Mouse (Mus musculus): ENCODE measurements around the gene Ica1l.
"Not testable (repeated sequence)": the region's sequence is repeated elsewhere in the genome, so short reads cannot be mapped to it uniquely, and the experiment has no call there.

Gene Ica1l

DNA sequence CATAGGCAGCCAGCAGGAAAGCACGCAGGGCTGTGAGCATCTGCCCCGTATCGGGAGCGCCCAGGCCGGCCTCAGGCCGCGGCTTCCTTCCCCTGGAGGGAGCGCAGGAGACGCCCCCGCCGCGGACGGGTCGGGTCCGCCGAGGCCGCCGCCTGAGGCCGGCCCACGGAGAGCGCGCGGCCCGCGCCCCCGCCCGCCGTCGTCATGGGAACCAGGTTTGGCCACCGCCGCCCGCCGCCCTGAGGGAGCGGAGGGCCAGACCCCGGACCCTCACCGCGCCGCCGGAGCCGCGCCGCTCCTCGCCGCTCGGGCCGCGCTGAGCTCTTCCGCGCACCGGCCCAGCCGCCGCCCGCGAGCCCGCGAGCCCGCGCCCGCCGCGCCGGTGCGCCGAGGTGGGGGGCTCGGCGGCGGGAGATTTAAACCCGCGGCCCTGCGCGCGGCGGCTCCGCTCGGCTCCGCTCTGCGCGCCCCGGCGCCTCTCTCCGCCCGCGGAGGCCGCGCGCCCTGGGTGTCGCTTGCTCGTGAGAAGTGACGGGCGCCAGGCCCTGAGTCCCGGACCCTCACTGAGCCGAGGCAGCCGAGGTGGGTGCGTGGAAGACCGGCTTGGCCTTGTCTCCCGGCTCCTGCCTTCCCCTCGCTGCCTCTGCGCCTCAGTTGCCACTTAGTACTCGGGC is at the start of gene Ica1l:
Ica1l (minus strand) TSS at position 389 of the 674 bp plus-strand sequence.
- peak; percentile 33 to 68 for DNase-seq (ENCODE audit: low spot score in 2 of 2)

DNA sequence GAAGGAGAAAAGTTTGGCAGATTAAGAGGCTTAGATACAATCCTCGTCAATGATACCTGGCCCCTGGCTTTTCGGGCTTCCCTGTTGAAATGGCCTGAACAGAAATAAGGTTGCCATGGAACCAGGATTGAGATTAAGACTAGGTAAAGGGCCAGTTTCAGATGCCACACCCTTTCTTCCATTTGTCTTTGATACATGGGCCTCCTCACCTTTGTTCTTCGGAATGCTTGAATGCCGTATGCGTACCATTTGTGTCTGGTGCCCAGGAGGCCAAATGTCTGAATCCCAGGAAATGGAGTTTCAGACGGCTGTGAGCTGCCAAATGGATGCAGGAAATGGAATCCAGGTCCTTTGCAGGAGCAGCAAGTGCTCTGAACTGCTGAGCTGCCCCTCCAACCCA is 33.4 kb upstream of the Ica1l start:
- no peak for DNase-seq (ENCODE audit: low spot score in 2 of 2)

GRCm38 (mm10) chr1:60075590-60075989 is 32.6 kb upstream of the Ica1l start:
- DNase-seq (ENCODE audit: low spot score in 2 of 2), result no peak

- DNase-seq (ENCODE audit: low spot score in 2 of 2), result no peak
Measured at GRCm38 (mm10) chr1:60074935-60075334, 32.0 kb upstream of the Ica1l start.

- DNase-seq (ENCODE audit: low spot score in 2 of 2), result not testable (repeated sequence)
Measured at GRCm38 (mm10) chr1:60070725-60071124, 27.7 kb upstream of the Ica1l start.

DNA sequence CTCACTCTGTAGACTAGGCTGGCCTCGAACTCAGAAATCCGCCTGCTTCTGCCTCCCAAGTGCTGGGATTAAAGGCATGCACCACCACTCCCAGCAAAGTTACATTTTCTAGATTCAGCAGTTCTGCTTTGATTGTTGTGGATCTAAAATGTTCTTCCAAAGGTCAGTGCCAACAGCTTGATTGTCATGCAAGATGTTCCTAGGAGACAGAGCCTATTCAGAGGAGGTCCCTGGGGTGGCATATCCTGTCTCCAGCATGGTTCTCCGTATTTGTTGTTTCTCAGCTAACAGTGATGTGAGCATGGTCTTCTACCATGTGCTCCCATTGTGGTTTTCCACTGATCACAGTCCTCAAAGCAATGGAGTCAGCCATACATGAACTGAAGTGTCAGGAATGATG is 13.3 kb upstream of the Ica1l start:
- DNase-seq (ENCODE audit: low spot score in 2 of 2), result no peak

DNA sequence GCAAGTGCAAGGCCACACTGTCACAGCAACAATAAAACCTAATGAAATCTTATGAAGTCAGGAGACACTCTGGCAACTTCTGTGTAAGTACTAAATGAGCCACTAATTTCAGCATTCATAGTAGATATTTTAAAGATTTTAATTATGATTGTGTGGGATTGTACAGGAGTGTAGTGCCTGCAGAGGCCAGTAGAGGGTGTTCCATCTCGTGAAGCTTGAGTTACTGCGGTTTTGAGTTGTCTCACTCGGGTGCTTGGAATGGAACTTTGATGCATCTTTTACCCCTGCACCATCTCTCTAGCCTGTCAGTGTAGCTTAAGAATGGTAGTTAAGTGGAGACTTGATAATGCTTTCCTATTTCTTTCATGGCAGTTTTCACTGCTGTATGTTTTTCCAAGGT is 11.7 kb upstream of the Ica1l start:
- DNase-seq (ENCODE audit: low spot score in 2 of 2), result no peak

DNA sequence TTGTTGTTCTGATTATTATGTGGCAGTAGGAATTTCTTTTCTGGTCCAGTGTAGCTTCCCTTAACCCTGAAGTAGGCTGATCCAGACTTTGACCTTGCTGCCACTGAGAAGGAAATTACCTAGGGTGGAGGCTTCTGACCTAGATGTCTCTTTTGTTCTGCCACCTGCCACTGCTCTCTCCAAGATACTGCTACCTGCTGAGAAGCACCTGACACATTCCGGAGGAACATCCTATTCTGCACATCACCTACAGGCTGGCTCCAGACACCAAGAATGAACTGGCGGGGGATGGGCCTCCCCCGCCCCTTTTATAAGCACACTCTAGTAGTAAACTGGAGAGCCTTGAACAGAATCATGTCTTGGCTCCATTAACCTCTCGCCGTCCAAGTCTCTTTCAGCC is 4.5 kb upstream of the Ica1l start:
- not testable (repeated sequence) for DNase-seq (ENCODE audit: low spot score in 2 of 2)

- DNase-seq (ENCODE audit: low spot score in 2 of 2), result no peak
Measured at GRCm38 (mm10) chr1:60044595-60044994, 1.6 kb upstream of the Ica1l start.

- DNase-seq (ENCODE audit: low spot score in 2 of 2), result peak in 1 of 2 experiments; percentile 14
Measured at GRCm38 (mm10) chr1:60042398-60042795, 587 bp downstream of the Ica1l start.

DNA sequence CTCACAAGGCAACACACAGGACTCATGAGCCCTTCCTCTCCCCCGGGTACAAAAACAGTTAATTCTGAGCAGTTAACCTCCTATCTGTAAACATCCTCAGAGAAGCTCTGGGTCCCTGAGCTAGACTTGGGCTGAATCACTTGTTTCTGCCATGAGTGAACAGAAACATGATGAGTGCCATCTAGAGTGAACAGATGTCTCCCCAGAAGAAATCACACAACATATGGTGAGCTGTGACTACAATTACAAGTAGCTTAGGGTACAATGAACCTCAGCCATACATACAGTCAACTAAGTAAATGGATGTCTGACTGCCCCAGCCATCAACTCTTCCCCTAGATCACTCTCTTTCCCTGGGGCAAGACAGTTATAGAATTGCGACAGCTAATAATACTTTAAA is 7.9 kb downstream of the Ica1l start:
- DNase-seq (ENCODE audit: low spot score in 2 of 2), result no peak

GRCm38 (mm10) chr1:60017031-60017469 is 25.9 kb downstream of the Ica1l start:
- no peak for DNase-seq (ENCODE audit: low spot score in 2 of 2)

- DNase-seq (ENCODE audit: low spot score in 2 of 2), result no peak
Measured at GRCm38 (mm10) chr1:60016136-60016611, 26.8 kb downstream of the Ica1l start.

- no peak for DNase-seq (ENCODE audit: low spot score in 2 of 2)
Measured at GRCm38 (mm10) chr1:60015511-60015910, 27.5 kb downstream of the Ica1l start.

GRCm38 (mm10) chr1:60013779-60014178 is 29.2 kb downstream of the Ica1l start:
- no peak for DNase-seq (ENCODE audit: low spot score in 2 of 2)

GRCm38 (mm10) chr1:60008743-60009142 is 34.2 kb downstream of the Ica1l start:
- DNase-seq (ENCODE audit: low spot score in 2 of 2), result no peak

DNA sequence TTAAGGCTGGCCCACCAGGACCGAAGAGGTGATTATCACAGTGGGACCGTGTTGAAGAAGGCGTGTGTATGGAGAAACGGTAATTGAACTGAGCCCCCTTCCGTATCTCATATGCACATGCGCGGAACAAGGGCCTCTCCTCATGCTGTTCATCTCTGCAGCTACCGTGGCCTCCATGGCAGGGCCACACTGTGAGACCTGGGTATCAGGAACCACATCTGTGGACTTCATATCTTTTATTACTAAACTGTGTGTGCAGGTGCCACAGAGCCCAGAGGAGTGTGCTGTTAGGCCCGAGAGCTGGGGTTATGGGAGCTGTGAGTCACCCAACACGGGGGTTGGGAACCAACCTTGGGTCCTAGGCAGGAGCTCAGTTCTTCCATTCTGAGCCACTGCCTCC is 35.6 kb downstream of the Ica1l start:
- DNase-seq (ENCODE audit: low spot score in 2 of 2), result no peak

DNA sequence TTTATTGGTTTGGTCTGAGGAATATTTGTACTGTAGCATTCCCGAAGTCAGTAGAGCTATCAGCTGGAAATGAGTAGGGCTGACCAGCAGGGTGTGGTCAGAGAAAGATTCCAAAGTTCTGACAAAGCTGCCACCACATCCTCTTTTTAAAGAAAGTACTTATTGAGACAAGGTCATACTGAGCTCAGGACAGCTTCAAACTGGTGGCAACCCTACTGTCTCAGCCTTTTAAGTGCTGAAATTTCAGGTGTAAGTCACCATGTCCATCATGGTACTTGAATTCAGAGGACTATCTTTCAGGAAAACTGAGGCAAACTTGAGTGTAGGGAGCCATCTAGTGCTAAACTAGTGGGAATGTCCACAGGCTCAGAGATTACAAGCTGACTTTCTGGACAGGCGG is 42.7 kb downstream of the Ica1l start:
- DNase-seq (ENCODE audit: low spot score in 2 of 2), result no peak

- DNase-seq (ENCODE audit: low spot score in 2 of 2), result no peak
Measured at GRCm38 (mm10) chr1:59997352-59997751, 45.6 kb downstream of the Ica1l start.

DNA sequence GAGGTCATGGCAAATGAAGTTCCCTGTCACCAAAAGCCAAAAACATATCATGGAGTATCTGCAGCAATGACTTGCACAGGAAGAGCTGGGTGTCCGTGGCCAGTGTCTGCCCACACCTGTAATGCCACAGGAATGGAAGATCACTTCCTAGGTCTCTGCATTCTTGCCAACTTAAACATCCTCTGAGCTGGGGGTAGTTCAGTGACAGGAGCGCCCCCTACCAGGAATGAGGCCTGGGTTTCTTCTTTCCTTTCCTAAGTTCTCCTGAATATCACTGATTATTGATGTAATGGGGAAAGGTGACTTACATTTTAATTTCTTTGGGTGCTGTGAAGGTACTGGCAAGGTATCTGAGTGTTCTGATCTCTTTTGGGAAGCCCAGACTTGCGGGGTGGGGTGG is 47.3 kb downstream of the Ica1l start:
- DNase-seq (ENCODE audit: low spot score in 2 of 2), result no peak

- no peak for DNase-seq (ENCODE audit: low spot score in 2 of 2)
Measured at GRCm38 (mm10) chr1:59987399-59988040, 55.5 kb downstream of the Ica1l start.

DNA sequence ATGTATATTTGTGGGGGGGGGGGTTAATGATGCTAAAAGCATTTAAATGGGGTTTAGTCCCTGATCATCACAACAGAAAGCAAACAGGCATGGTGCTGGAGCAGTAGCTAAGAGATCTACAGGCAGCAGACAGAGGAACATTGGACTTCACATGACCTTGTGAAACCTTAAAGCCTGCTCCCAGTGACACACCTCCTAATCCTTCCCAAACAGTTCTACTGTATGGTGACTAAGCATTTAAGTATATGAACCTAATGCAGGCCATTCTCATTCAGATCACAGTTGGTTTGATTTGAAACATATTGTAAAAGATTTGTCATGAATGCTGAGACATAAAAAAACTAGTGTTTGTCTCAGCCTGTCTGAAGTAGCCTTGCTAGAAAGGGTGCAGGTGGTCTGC is 56.4 kb downstream of the Ica1l start:
- no peak for DNase-seq (ENCODE audit: low spot score in 2 of 2)

- DNase-seq (ENCODE audit: low spot score in 2 of 2), result no peak
Measured at GRCm38 (mm10) chr1:59967291-59967690, 75.7 kb downstream of the Ica1l start.
